Mouse (Mus musculus) limb, embryonic 14.5 days (tissue): ENCODE results near the gene Jazf1. TPM values are rescaled to one million over a fixed set of nuclear protein-coding genes. Genes with fewer than 3 reads are reported as not detected.

Experiments used
- ATAC-seq: fragments of 200-750 bp; cut with Nextera tagmentation; 2 replicates; pipeline ENCODE4 v1.8.0; 2017; ENCODE audit warnings: low read depth, moderate number of reproducible peaks, moderate TSS enrichment; ENCODE audit not compliant: low FRiP score
- DNase-seq: peaks from one replicate; pipeline ENCODE4 v3.0.0-alpha.2; 2015; ENCODE audit warnings: low spot score
- H3K27ac ChIP-seq: fragments of 300-500 bp; sonication (generic); replicated peaks from 2 replicates; pipeline ENCODE4 v1.5.1; 2014; ENCODE audit warnings: low read depth, mild to moderate bottlenecking, low read length, moderate library complexity, mixed read lengths
- H3K27me3 ChIP-seq: fragments of 300-500 bp; sonication (generic); 2 replicates; pipeline ENCODE4 v1.6.1; 2014; ENCODE audit warnings: low read length, mixed read lengths; ENCODE audit not compliant: control insufficient read depth, insufficient read depth
- H3K36me3 ChIP-seq: fragments of 300-500 bp; sonication (generic); 2 replicates; pipeline ENCODE4 v1.6.1; 2014; ENCODE audit warnings: mild to moderate bottlenecking, low read length, moderate library complexity, mixed read lengths; ENCODE audit not compliant: control insufficient read depth, insufficient read depth
- H3K4me1 ChIP-seq: fragments of 300-500 bp; sonication (generic); 2 replicates; pipeline ENCODE4 v1.6.1; 2014; ENCODE audit warnings: antibody characterized with exemption, low read length, mixed read lengths; ENCODE audit not compliant: control insufficient read depth, insufficient read depth
- H3K4me2 ChIP-seq: fragments of 300-500 bp; sonication (generic); replicated peaks from 2 replicates; pipeline ENCODE4 v1.6.1; 2014; ENCODE audit warnings: low read depth, mild to moderate bottlenecking, low read length, moderate library complexity; ENCODE audit not compliant: severe bottlenecking
- H3K4me3 ChIP-seq: fragments of 300-500 bp; sonication (generic); replicated peaks from 2 replicates; pipeline ENCODE4 v1.5.1; 2014; ENCODE audit warnings: low read length
- H3K9ac ChIP-seq: fragments of 300-500 bp; sonication (generic); 2 replicates; pipeline ENCODE4 v1.6.1; 2014; ENCODE audit warnings: mild to moderate bottlenecking, low read depth, low read length, moderate library complexity; ENCODE audit not compliant: severe bottlenecking
- H3K9me3 ChIP-seq: fragments of 300-500 bp; sonication (generic); 2 replicates; pipeline ENCODE4 v1.6.1; 2016; ENCODE audit warnings: low read length; ENCODE audit not compliant: control insufficient read depth
- POLR2A ChIP-seq: fragments of 200-500 bp; IDR thresholded peaks from 2 replicates; pipeline ENCODE4 v1.8.0; 2012; ENCODE audit warnings: inconsistent platforms, mild to moderate bottlenecking, moderate library complexity, borderline replicate concordance; ENCODE audit not compliant: insufficient read depth, insufficient read length; ENCODE audit errors: extremely low read depth
- WGBS: fragments of 180-500 bp; shearing (Covaris S2); extraction: QIAGEN DNeasy Blood & Tissue Kit; methylation state at CpG from one replicate; pipeline ENCODE4 v1.1.7; 2014; 5-methylcytosine and 5-hydroxymethylcytosine counted together
- polyA plus RNA-seq, 2 experiments: library from polyadenylated mRNA; depleted of rRNA in 1 of 2; stranded (reverse) in 1 of 2; unstranded in 1 of 2; fragments of >200 nt; fragmentation: Nextera tagmentation in 1 of 2; extraction: Ambion mirVana in 1 of 2; gene quantifications; 2 replicates each; pipeline versions ENCODE4 v1.2.1 to v1.2.3; 2012 to 2014

Jazf1 gene
- polyA plus RNA-seq, 2 experiments, result 13.2 to 22.0 TPM

DNA sequence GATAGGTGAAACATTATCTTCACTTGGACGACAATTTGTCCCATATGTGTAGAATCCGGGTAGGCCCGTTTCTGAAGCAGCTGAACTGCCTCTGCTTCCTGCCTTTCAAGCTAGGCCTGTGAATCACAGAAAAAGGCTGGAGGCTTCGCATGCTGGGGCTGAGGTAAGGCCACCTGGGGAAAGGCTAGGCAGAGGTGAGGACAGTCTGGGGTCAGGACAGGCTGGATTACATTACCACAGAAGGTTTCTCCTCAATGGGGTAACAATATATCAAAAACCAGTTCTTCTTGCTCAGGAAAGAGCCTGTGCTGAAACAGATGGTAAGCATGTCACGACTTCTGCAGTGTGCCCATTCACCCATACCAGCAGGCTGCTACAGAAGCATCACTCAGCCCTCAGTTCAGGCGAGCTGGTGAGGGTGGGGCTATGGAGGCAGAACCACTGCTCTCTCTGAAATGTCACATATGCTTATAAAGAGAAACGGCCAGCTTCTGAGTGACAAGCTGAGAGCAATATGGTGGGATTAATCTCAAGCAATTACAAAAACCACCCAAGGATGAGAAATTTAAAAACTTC lies 135.7 kb downstream of the Jazf1 start:
- WGBS, result 22% methylated on average over 7 of the region's 7 CpGs
- no peak overlapping the region for H3K27ac ChIP-seq

DNA sequence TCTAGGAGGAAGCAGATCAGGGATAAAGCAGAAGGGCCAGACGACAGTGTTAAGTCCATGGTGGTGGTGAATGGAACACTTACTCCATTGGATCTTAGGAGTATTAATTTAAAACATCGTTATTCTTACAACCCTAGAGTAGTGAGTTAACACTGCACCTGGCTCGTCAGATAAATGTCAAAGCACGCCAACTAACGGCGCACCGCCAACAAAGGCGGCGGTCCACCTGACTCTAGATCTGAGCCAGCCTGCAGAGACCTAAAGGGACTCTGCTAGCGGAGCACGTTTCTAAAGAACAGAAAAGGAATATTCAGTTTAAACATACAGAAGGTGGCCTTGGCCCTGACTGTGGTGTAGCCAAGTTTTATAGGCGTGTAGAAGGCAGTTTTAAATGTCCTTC lies 139.1 kb downstream of the Jazf1 start:
- Histone ChIP-seq H3K36me3 (no peaks in the 10 kb centered on the region), H3K4me2 (no peak overlapping the region), H3K27me3 (no peaks in the 10 kb centered on the region), H3K27ac (no peak overlapping the region), H3K4me1 (peaks cover 31% of the 10 kb centered on the region), H3K9ac (no peak overlapping the region), H3K9me3 (no peaks in the 10 kb centered on the region), H3K4me3 (no peak overlapping the region)
- DNase-seq (no peak), ATAC-seq (no peak)
- TF ChIP-seq POLR2A, result no peak
- 67% methylated on average over 12 of the region's 12 CpGs for WGBS

More for the DNA sequence above, 135.7 kb downstream of the Jazf1 start:
- TF ChIP-seq POLR2A, result no peak
- no peaks in the 10 kb centered on the region for H3K9me3 ChIP-seq
- H3K4me3 ChIP-seq, result no peak overlapping the region
- H3K4me2 ChIP-seq, result no peak overlapping the region
- no peak overlapping the region for H3K9ac ChIP-seq
- no peaks in the 10 kb centered on the region for H3K27me3 ChIP-seq
- no peak for DNase-seq
- peaks cover 18% of the 10 kb centered on the region for H3K4me1 ChIP-seq
- no peaks in the 10 kb centered on the region for H3K36me3 ChIP-seq
- no peak for ATAC-seq

- DNase-seq (no peak), ATAC-seq (no peak)
- Histone ChIP-seq H3K4me3 (no peak overlapping the region), H3K4me1 (peaks cover 22% of the 10 kb centered on the region), H3K27me3 (no peaks in the 10 kb centered on the region), H3K27ac (no peak overlapping the region), H3K9me3 (no peaks in the 10 kb centered on the region), H3K36me3 (no peaks in the 10 kb centered on the region), H3K9ac (no peak overlapping the region), H3K4me2 (no peak overlapping the region)
- TF ChIP-seq POLR2A, result no peak
- 73% methylated on average over 4 of the region's 4 CpGs for WGBS
Measured at GRCm38 (mm10) chr6:52926947-52927346, 141.5 kb downstream of the Jazf1 start.

DNA sequence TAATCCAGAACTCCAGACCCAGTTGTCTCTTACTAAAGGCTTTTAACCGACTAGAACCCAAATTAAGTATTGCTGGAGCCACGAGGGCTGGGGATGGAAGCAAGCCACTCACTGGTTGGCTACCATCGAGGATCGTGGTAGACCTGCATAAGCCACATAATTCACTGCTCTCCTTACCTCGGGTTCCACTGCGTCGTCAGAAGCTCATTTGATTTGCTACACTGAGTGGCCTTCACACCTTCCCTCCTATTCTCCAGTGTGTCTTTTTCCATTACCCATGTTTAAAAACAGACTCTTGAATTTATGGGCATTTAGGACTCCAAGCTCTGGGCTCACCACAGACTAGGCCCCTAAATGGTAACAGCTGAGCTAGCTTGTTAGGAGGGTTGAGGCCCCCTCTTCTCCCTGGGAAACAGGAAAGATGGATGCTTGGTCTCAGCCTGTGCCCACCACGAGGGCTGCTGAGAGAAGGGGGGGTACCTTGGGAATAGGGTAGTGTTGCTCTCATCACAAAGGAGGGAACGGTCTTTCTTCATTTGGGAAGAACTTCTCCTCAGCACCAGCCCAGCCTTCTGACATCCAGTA lies 142.9 kb downstream of the Jazf1 start:
- H3K9ac ChIP-seq, result no peak overlapping the region
- H3K4me3 ChIP-seq, result no peak overlapping the region
- H3K4me2 ChIP-seq, result no peak overlapping the region
- no peaks in the 10 kb centered on the region for H3K27me3 ChIP-seq
- H3K9me3 ChIP-seq, result no peaks in the 10 kb centered on the region
- no peaks in the 10 kb centered on the region for H3K36me3 ChIP-seq
- peak overlapping the region; percentile 61 for H3K27ac ChIP-seq
- ATAC-seq (peak; percentile 86), DNase-seq (peak; percentile 62)
- 19% methylated on average over 9 of the region's 9 CpGs for WGBS
- peaks cover 22% of the 10 kb centered on the region for H3K4me1 ChIP-seq
- no peak for TF ChIP-seq POLR2A

- 81% methylated on average over 6 of the region's 6 CpGs for WGBS
- Histone ChIP-seq H3K9me3 (no peaks in the 10 kb centered on the region), H3K4me2 (no peak overlapping the region), H3K27me3 (no peaks in the 10 kb centered on the region), H3K36me3 (no peaks in the 10 kb centered on the region), H3K27ac (no peak overlapping the region), H3K4me3 (no peak overlapping the region), H3K9ac (no peak overlapping the region), H3K4me1 (peaks cover 32% of the 10 kb centered on the region)
- TF ChIP-seq POLR2A, result no peak
- DNase-seq, result no peak
- ATAC-seq, result no peak
Measured at GRCm38 (mm10) chr6:52921248-52921647, 147.2 kb downstream of the Jazf1 start.
